Mouse (Mus musculus): Measurements from ENCODE around the gene Nelfb. TPM values are rescaled to one million over a fixed set of nuclear protein-coding genes. Genes with fewer than 3 reads are reported as not detected.

The Nelfb gene
- polyA plus RNA-seq, 2 experiments = 84.4 to 88.4 TPM

GRCm38 (mm10) chr2:25169778-25170177 lies 41.5 kb downstream of the Nelfb start:
- WGBS = 30% methylated on average over 5 of the region's 5 CpGs
- peaks cover 5% of the 10 kb centered on the region for H3K4me1 ChIP-seq (ENCODE audit: control insufficient read depth, insufficient read depth, low read length)
- no peaks in the 10 kb centered on the region for H3K27me3 ChIP-seq (ENCODE audit: control insufficient read depth, insufficient read depth, low read length)
- ATAC-seq (ENCODE audit: low FRiP score, low read depth) (no peak), DNase-seq (ENCODE audit: low spot score) (no peak)
- no peak overlapping the region for H3K4me2 ChIP-seq (replicated peaks; ENCODE audit: low read depth, low read length, severe bottlenecking)
- H3K27ac ChIP-seq (replicated peaks; ENCODE audit: low read depth, low read length) = no peak overlapping the region
- no peak for TF ChIP-seq POLR2A (IDR thresholded peaks at IDR 0.05; ENCODE audit: borderline replicate concordance, extremely low read depth, insufficient read depth, insufficient read length)
- no peak overlapping the region for H3K4me3 ChIP-seq (replicated peaks; ENCODE audit: low read length)
- no peaks in the 10 kb centered on the region for H3K36me3 ChIP-seq (ENCODE audit: control insufficient read depth, insufficient read depth, low read length)
- no peaks in the 10 kb centered on the region for H3K9me3 ChIP-seq (ENCODE audit: control insufficient read depth, low read length)
- H3K9ac ChIP-seq (ENCODE audit: low read depth, low read length, severe bottlenecking) = no peak overlapping the region

GRCm38 (mm10) chr2:25168665-25168978 lies 42.7 kb downstream of the Nelfb start:
- Histone ChIP-seq H3K9ac (ENCODE audit: low read depth, low read length, severe bottlenecking) (peak overlapping the region; percentile 52; the same call in 1 of the 2 replicates), H3K9me3 (ENCODE audit: control insufficient read depth, low read length) (no peaks in the 10 kb centered on the region), H3K4me3 (replicated peaks; ENCODE audit: low read length) (peak overlapping the region; percentile 46), H3K4me1 (ENCODE audit: control insufficient read depth, insufficient read depth, low read length) (peaks cover 8% of the 10 kb centered on the region), H3K36me3 (ENCODE audit: control insufficient read depth, insufficient read depth, low read length) (no peaks in the 10 kb centered on the region), H3K27ac (replicated peaks; ENCODE audit: low read depth, low read length) (no peak overlapping the region), H3K4me2 (replicated peaks; ENCODE audit: low read depth, low read length, severe bottlenecking) (peak overlapping the region; percentile 66), H3K27me3 (ENCODE audit: control insufficient read depth, insufficient read depth, low read length) (no peaks in the 10 kb centered on the region)
- DNase-seq (ENCODE audit: low spot score) (no peak), ATAC-seq (ENCODE audit: low FRiP score, low read depth) (0 out of 2 replicates have a peak, but pooled peaks have one; percentile 6)
- no peak for TF ChIP-seq POLR2A (IDR thresholded peaks at IDR 0.05; ENCODE audit: borderline replicate concordance, extremely low read depth, insufficient read depth, insufficient read length)
- 9% methylated on average over 2 of the region's 2 CpGs for WGBS

GRCm38 (mm10) chr2:25167919-25168664 lies 43.2 kb downstream of the Nelfb start:
- no peaks in the 10 kb centered on the region for H3K27me3 ChIP-seq (ENCODE audit: control insufficient read depth, insufficient read depth, low read length)
- DNase-seq (ENCODE audit: low spot score) = peak; percentile 58
- TF ChIP-seq POLR2A (IDR thresholded peaks at IDR 0.05; ENCODE audit: borderline replicate concordance, extremely low read depth, insufficient read depth, insufficient read length) = no peak
- H3K4me1 ChIP-seq (ENCODE audit: control insufficient read depth, insufficient read depth, low read length) = peaks cover 13% of the 10 kb centered on the region
- H3K27ac ChIP-seq (replicated peaks; ENCODE audit: low read depth, low read length) = no peak overlapping the region; the same call in 1 of the 2 replicates
- no peaks in the 10 kb centered on the region for H3K36me3 ChIP-seq (ENCODE audit: control insufficient read depth, insufficient read depth, low read length)
- peak overlapping the region; percentile 46 for H3K4me3 ChIP-seq (replicated peaks; ENCODE audit: low read length)
- 2% methylated on average over 16 of the region's 41 CpGs for WGBS
- no peaks in the 10 kb centered on the region for H3K9me3 ChIP-seq (ENCODE audit: control insufficient read depth, low read length)
- H3K4me2 ChIP-seq (replicated peaks; ENCODE audit: low read depth, low read length, severe bottlenecking) = peak overlapping the region; percentile 66
- peak; percentile 54 for ATAC-seq (ENCODE audit: low FRiP score, low read depth)
- H3K9ac ChIP-seq (ENCODE audit: low read depth, low read length, severe bottlenecking) = peak overlapping the region; percentile 52

GRCm38 (mm10) chr2:25167481-25167880 lies 43.8 kb downstream of the Nelfb start:
- peak overlapping the region; percentile 52; the same call in 1 of the 2 replicates for H3K9ac ChIP-seq (ENCODE audit: low read depth, low read length, severe bottlenecking)
- no peaks in the 10 kb centered on the region for H3K9me3 ChIP-seq (ENCODE audit: control insufficient read depth, low read length)
- H3K4me3 ChIP-seq (replicated peaks; ENCODE audit: low read length) = peak overlapping the region; percentile 46
- 16% methylated on average over 4 of the region's 4 CpGs for WGBS
- no peak for ATAC-seq (ENCODE audit: low FRiP score, low read depth)
- H3K27me3 ChIP-seq (ENCODE audit: control insufficient read depth, insufficient read depth, low read length) = no peaks in the 10 kb centered on the region
- H3K4me1 ChIP-seq (ENCODE audit: control insufficient read depth, insufficient read depth, low read length) = peaks cover 13% of the 10 kb centered on the region
- no peaks in the 10 kb centered on the region for H3K36me3 ChIP-seq (ENCODE audit: control insufficient read depth, insufficient read depth, low read length)
- TF ChIP-seq POLR2A (IDR thresholded peaks at IDR 0.05; ENCODE audit: borderline replicate concordance, extremely low read depth, insufficient read depth, insufficient read length) = no peak
- peak overlapping the region; percentile 66 for H3K4me2 ChIP-seq (replicated peaks; ENCODE audit: low read depth, low read length, severe bottlenecking)
- H3K27ac ChIP-seq (replicated peaks; ENCODE audit: low read depth, low read length) = no peak overlapping the region
- no peak for DNase-seq (ENCODE audit: low spot score)

GRCm38 (mm10) chr2:25157655-25158054 lies 53.6 kb downstream of the Nelfb start:
- Histone ChIP-seq H3K4me2 (replicated peaks; ENCODE audit: low read depth, low read length, severe bottlenecking) (no peak overlapping the region), H3K4me3 (replicated peaks; ENCODE audit: low read length) (no peak overlapping the region), H3K9me3 (ENCODE audit: control insufficient read depth, low read length) (no peaks in the 10 kb centered on the region), H3K27ac (replicated peaks; ENCODE audit: low read depth, low read length) (no peak overlapping the region), H3K36me3 (ENCODE audit: control insufficient read depth, insufficient read depth, low read length) (no peaks in the 10 kb centered on the region), H3K4me1 (ENCODE audit: control insufficient read depth, insufficient read depth, low read length) (no peaks in the 10 kb centered on the region), H3K9ac (ENCODE audit: low read depth, low read length, severe bottlenecking) (no peak overlapping the region), H3K27me3 (ENCODE audit: control insufficient read depth, insufficient read depth, low read length) (no peaks in the 10 kb centered on the region)
- WGBS = 45% methylated on average over 2 of the region's 2 CpGs
- no peak for TF ChIP-seq POLR2A (IDR thresholded peaks at IDR 0.05; ENCODE audit: borderline replicate concordance, extremely low read depth, insufficient read depth, insufficient read length)
- peak; percentile 42 for DNase-seq (ENCODE audit: low spot score)
- no peak for ATAC-seq (ENCODE audit: low FRiP score, low read depth)
